Mouse (Mus musculus): ENCODE results near the gene Tmem217.

DNA sequence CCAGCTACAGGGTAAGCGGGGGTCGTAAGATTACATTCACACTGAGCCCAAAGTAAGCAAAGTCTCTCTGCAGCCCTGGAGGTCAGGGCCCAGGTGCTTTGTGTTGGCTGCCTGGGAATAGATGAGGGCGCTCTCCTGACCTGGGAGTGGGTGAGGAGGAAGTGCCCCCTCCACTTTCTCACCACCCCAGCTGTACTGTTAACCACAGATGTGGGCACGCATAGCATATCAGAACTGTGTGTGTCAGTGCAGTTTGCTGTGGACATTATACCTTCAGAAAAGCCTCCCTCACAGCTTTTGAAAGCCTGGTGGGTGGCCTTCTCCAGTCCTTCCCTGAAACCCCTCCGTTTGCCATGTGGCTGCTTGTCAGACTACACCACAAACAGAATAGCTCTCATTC lies 32.1 kb upstream of the Tmem217 start:
- TF ChIP-seq POLR2A (IDR thresholded peaks at IDR 0.05; ENCODE audit: control insufficient read depth, low read depth, low read length) (no peak), CTCF (IDR thresholded peaks at IDR 0.05; ENCODE audit: control insufficient read depth, insufficient read depth, insufficient replicate concordance, low read depth, low read length) (no peak)

Measured in testis, adult 2 months (tissue).